ENCODE assay signal across 22 mouse cellular contexts in genomic region chr7:130148906-130149305, GRCm38 (mm10).
"Had no signal": no experiment of that assay in that cellular context is flagged by ENCODE, and none has a peak within 500 bp of the region (broad histone marks: within the 10 kb centered on the region; RNA-seq: fewer than 3 reads in every experiment).

No protein-coding gene starts in this region.

- H3K36me3 ChIP-seq: kidney, embryonic 15.5 days; limb, embryonic 10.5 days; limb, embryonic 13.5 days; liver, embryonic 12.5 days; liver, embryonic 15.5 days; lung, embryonic 15.5 days; midbrain, embryonic 10.5 days; midbrain, embryonic 13.5 days; neural tube, embryonic 13.5 days; stomach, embryonic 15.5 days had no signal

- ATAC-seq: liver, embryonic 12.5 days; midbrain, embryonic 13.5 days; midbrain, embryonic 16.5 days had no signal

- H3K9ac ChIP-seq: kidney, embryonic 15.5 days; limb, embryonic 13.5 days; liver, embryonic 12.5 days; liver, embryonic 15.5 days; lung, embryonic 15.5 days; midbrain, embryonic 13.5 days; neural tube, embryonic 13.5 days; stomach, embryonic 15.5 days had no signal

- H3K4me1 ChIP-seq: kidney, embryonic 15.5 days; limb, embryonic 10.5 days; liver, embryonic 12.5 days; liver, embryonic 15.5 days; megakaryocyte, embryonic 14.5 days; midbrain, embryonic 13.5 days; neural tube, embryonic 13.5 days had no signal

- H3K4me2 ChIP-seq: kidney, embryonic 15.5 days; limb, embryonic 13.5 days; liver, embryonic 12.5 days; liver, embryonic 15.5 days; lung, embryonic 15.5 days; midbrain, embryonic 13.5 days; neural tube, embryonic 13.5 days; stomach, embryonic 15.5 days had no signal

- H3K27me3 ChIP-seq: kidney, embryonic 15.5 days; limb, embryonic 13.5 days; liver, embryonic 12.5 days; liver, embryonic 15.5 days; lung, embryonic 15.5 days; megakaryocyte, embryonic 14.5 days; midbrain, embryonic 13.5 days; neural tube, embryonic 13.5 days; stomach, embryonic 15.5 days had no signal

- H3K27ac ChIP-seq: kidney, embryonic 15.5 days; limb, embryonic 10.5 days; limb, embryonic 13.5 days; liver, embryonic 12.5 days; liver, embryonic 15.5 days; lung, embryonic 15.5 days; midbrain, embryonic 10.5 days; midbrain, embryonic 13.5 days; neural tube, embryonic 13.5 days; stomach, embryonic 15.5 days had no signal

- DNase-seq: kidney, postnatal 10 days; kidney, postnatal 36 days; liver; lung, postnatal 10 days; retina, postnatal 1 day; right cerebral cortex, postnatal 25 days; spleen, adult 18-20 months; thymus, adult 18-20 months; thymus, postnatal 36 days had no signal

- H3K4me3 ChIP-seq: kidney, embryonic 15.5 days; limb, embryonic 10.5 days; limb, embryonic 13.5 days; liver, embryonic 12.5 days; liver, embryonic 15.5 days; lung, embryonic 15.5 days; megakaryocyte, embryonic 14.5 days; midbrain, embryonic 10.5 days; midbrain, embryonic 13.5 days; myocyte; neural tube, embryonic 13.5 days; stomach, embryonic 15.5 days had no signal

- H3K9me3 ChIP-seq: kidney, embryonic 15.5 days; limb, embryonic 10.5 days; limb, embryonic 13.5 days; liver, embryonic 12.5 days; liver, embryonic 15.5 days; lung, embryonic 15.5 days; midbrain, embryonic 10.5 days; midbrain, embryonic 13.5 days; neural tube, embryonic 13.5 days; stomach, embryonic 15.5 days had no signal
